Comparison of ENCODE assay signal across 10 mouse cellular contexts in genomic region chr7:16906889-16907559, GRCm38 (mm10). TPM values are rescaled to one million over a fixed set of nuclear protein-coding genes. Genes with fewer than 3 reads are reported as not detected.
DNase-seq lines count a peak whose midpoint lies in the region; ATAC-seq and TF ChIP-seq lines count a peak whose summit lies in the region.
"Had no signal": no experiment of that assay in that cellular context is flagged by ENCODE, and none has a peak within 500 bp of the region (broad histone marks: within the 10 kb centered on the region; RNA-seq: fewer than 3 reads in every experiment).

No protein-coding gene starts in this region.

- no peak overlapping the region for H3K9ac ChIP-seq in heart, embryonic 14.5 days (ENCODE audit: low read length)
- H3K9ac ChIP-seq in lung, embryonic 14.5 days: 0 out of 2 replicates have a peak overlapping the region, but pooled peaks have one; percentile 13
- no peak overlapping the region for H3K9ac ChIP-seq in liver, postnatal 0 days (replicated peaks)

- H3K27me3 ChIP-seq in heart, embryonic 14.5 days (ENCODE audit: control insufficient read depth, insufficient read depth, low read length): peaks cover 36% of the 10 kb centered on the region
- H3K27me3 ChIP-seq in lung, embryonic 14.5 days (ENCODE audit: insufficient read depth, low read length): peaks cover 10% of the 10 kb centered on the region; the same call in 1 of the 2 replicates
- no peaks in the 10 kb centered on the region for H3K27me3 ChIP-seq in liver, postnatal 0 days (ENCODE audit: insufficient read depth, low read length)

- no peak for DNase-seq in heart, postnatal 25 days (ENCODE audit: low spot score)
- no peak for DNase-seq in lung, embryonic 14.5 days
- no peak for DNase-seq in lung, postnatal 25 days (ENCODE audit: low spot score)
- peak; percentile 60 for DNase-seq in MN1 (ENCODE audit: low spot score)
- no peak for DNase-seq in liver, postnatal 0 days
- DNase-seq in layer of hippocampus, adult 9-10 months (ENCODE audit: low spot score): no peak
- no peak for DNase-seq in frontal cortex, postnatal 10 days (ENCODE audit: low spot score in 2 of 2)
- DNase-seq: lung, postnatal 14 days had no signal

- no peak for TF ChIP-seq CTCF in lung, embryonic 14.5 days (IDR thresholded peaks at IDR 0.05; ENCODE audit: low read depth)
- no peak for TF ChIP-seq CTCF in liver, postnatal 0 days (IDR thresholded peaks at IDR 0.05; ENCODE audit: low read depth)

- no peak overlapping the region for H3K4me3 ChIP-seq in heart, embryonic 14.5 days (ENCODE audit: control insufficient read depth in 1 of 2, insufficient read depth in 1 of 2, low read depth in 1 of 2, low read length in 2 of 2)
- H3K4me3 ChIP-seq in lung, embryonic 14.5 days (ENCODE audit: low read depth, low read length): no peak overlapping the region
- H3K4me3 ChIP-seq in liver, postnatal 0 days (ENCODE audit: low read depth, low read length): no peak overlapping the region; the same call in 1 of the 2 replicates

- TF ChIP-seq EP300 in liver, postnatal 0 days (IDR thresholded peaks at IDR 0.05; ENCODE audit: low read depth): no peak

- no peaks in the 10 kb centered on the region for H3K9me3 ChIP-seq in heart, embryonic 14.5 days (ENCODE audit: control insufficient read depth, low read length)
- no peaks in the 10 kb centered on the region for H3K9me3 ChIP-seq in lung, embryonic 14.5 days (ENCODE audit: low read depth, low read length)
- no peaks in the 10 kb centered on the region for H3K9me3 ChIP-seq in liver, postnatal 0 days (ENCODE audit: low read length)

- H3K36me3 ChIP-seq in heart, embryonic 14.5 days (ENCODE audit: control insufficient read depth, insufficient read depth, low read length): no peaks in the 10 kb centered on the region
- no peaks in the 10 kb centered on the region for H3K36me3 ChIP-seq in lung, embryonic 14.5 days (ENCODE audit: insufficient read depth)
- H3K36me3 ChIP-seq in liver, postnatal 0 days (replicated peaks; ENCODE audit: insufficient read depth, low read length): no peaks in the 10 kb centered on the region

- H3K4me2 ChIP-seq in heart, embryonic 14.5 days (ENCODE audit: low read length): peak overlapping the region; percentile 24; the same call in 1 of the 2 replicates
- no peak overlapping the region for H3K4me2 ChIP-seq in lung, embryonic 14.5 days
- H3K4me2 ChIP-seq in liver, postnatal 0 days (ENCODE audit: low read depth, low read length): peak overlapping the region; percentile 58; the same call in 1 of the 2 replicates

- H3K4me1 ChIP-seq in heart, embryonic 14.5 days (ENCODE audit: control insufficient read depth in 2 of 2, insufficient read depth in 2 of 2, low read length in 2 of 2): peaks cover 30 to 49% of the 10 kb centered on the region in 2 experiments
- H3K4me1 ChIP-seq in lung, embryonic 14.5 days (ENCODE audit: insufficient read depth): peaks cover 16% of the 10 kb centered on the region
- H3K4me1 ChIP-seq in liver, postnatal 0 days (ENCODE audit: insufficient read depth): peaks cover 10% of the 10 kb centered on the region; the same call in 1 of the 2 replicates

- H3K27ac ChIP-seq in heart, embryonic 14.5 days (replicated peaks in 1 of 2; ENCODE audit: control insufficient read depth in 1 of 2, insufficient read depth in 1 of 2, low read depth in 2 of 2, low read length in 2 of 2): no peak overlapping the region
- no peak overlapping the region for H3K27ac ChIP-seq in lung, embryonic 14.5 days (ENCODE audit: low read depth)
- H3K27ac ChIP-seq in liver, postnatal 0 days (ENCODE audit: low read depth): no peak overlapping the region

- ATAC-seq in heart, embryonic 14.5 days (ENCODE audit: insufficient number of reproducible peaks, insufficient read depth, low FRiP score, low read depth): no peak
- no peak for ATAC-seq in lung, embryonic 14.5 days (ENCODE audit: insufficient read depth)
- ATAC-seq in liver, postnatal 0 days: no peak
- ATAC-seq: hindbrain, embryonic 16.5 days had no signal

- intact Hi-C loops in heart, postnatal 25 days (cut with DNase I): no loop called here

- 87% methylated on average over 41 of the region's 41 CpGs for WGBS in heart, embryonic 14.5 days
- 88% methylated on average over 41 of the region's 41 CpGs for WGBS in lung, embryonic 14.5 days
- 85% methylated on average over 41 of the region's 41 CpGs for WGBS in liver, postnatal 0 days (ENCODE audit: insufficient replicate concordance)

RNA-seq across cellular contexts. Expression of gene Ptgir, which starts 0.7 kb away (rescaled TPM):
- polyA plus RNA-seq in heart, embryonic 14.5 days (2014; fragmentation: Nextera tagmentation; extraction: Ambion mirVana): 0.38 and 0.57 TPM in 2 replicates
- total RNA-seq in heart, postnatal 25 days (2021): 1 to 10 TPM; 2.1 to 3.1 TPM
- 1.3 and 1.6 TPM in 2 replicates for polyA plus RNA-seq in lung, embryonic 14.5 days (2014; fragmentation: Nextera tagmentation; extraction: Ambion mirVana)
- polyA plus RNA-seq in liver, postnatal 0 days (2015; fragmentation: Nextera tagmentation; extraction: Ambion mirVana): 1.1 and 1.7 TPM in 2 replicates

RNA-seq across cellular contexts. Expression of gene Gng8, which starts 15.4 kb away (rescaled TPM):
- polyA plus RNA-seq in heart, embryonic 14.5 days (2014; fragmentation: Nextera tagmentation; extraction: Ambion mirVana): 4.2 and 6.9 TPM in 2 replicates
- under 1 TPM; 0.45 to 0.86 TPM for total RNA-seq in heart, postnatal 25 days (2021)
- 10.8 and 11.1 TPM in 2 replicates for polyA plus RNA-seq in lung, embryonic 14.5 days (2014; fragmentation: Nextera tagmentation; extraction: Ambion mirVana)
- 0.15 and 0.20 TPM in 2 replicates for polyA plus RNA-seq in liver, postnatal 0 days (2015; fragmentation: Nextera tagmentation; extraction: Ambion mirVana)

RNA-seq across cellular contexts. Expression of gene Calm3, which starts 16.9 kb away (rescaled TPM):
- polyA plus RNA-seq in heart, embryonic 14.5 days (2014; fragmentation: Nextera tagmentation; extraction: Ambion mirVana): 119 and 152 TPM in 2 replicates
- 100 to 1,000 TPM; 196 to 203 TPM for total RNA-seq in heart, postnatal 25 days (2021)
- 139 and 155 TPM in 2 replicates for polyA plus RNA-seq in lung, embryonic 14.5 days (2014; fragmentation: Nextera tagmentation; extraction: Ambion mirVana)
- polyA plus RNA-seq in liver, postnatal 0 days (2015; fragmentation: Nextera tagmentation; extraction: Ambion mirVana): 58.8 and 60.3 TPM in 2 replicates

RNA-seq across cellular contexts. Expression of gene Dact3, which starts 31.9 kb away (rescaled TPM):
- polyA plus RNA-seq in heart, embryonic 14.5 days (2014; fragmentation: Nextera tagmentation; extraction: Ambion mirVana): 13.2 and 13.8 TPM in 2 replicates
- total RNA-seq in heart, postnatal 25 days (2021): 10 to 100 TPM; 15.2 to 17.4 TPM
- polyA plus RNA-seq in lung, embryonic 14.5 days (2014; fragmentation: Nextera tagmentation; extraction: Ambion mirVana): 6.6 and 7.8 TPM in 2 replicates
- 0.09 TPM in 2 replicates for polyA plus RNA-seq in liver, postnatal 0 days (2015; fragmentation: Nextera tagmentation; extraction: Ambion mirVana)

RNA-seq across cellular contexts. Expression of gene Pnmal2, which starts 37.5 kb away (rescaled TPM):
- 2.8 TPM in 2 replicates for polyA plus RNA-seq in heart, embryonic 14.5 days (2014; fragmentation: Nextera tagmentation; extraction: Ambion mirVana)
- 1 to 10 TPM; 3.7 to 4.1 TPM for total RNA-seq in heart, postnatal 25 days (2021)
- polyA plus RNA-seq in lung, embryonic 14.5 days (2014; fragmentation: Nextera tagmentation; extraction: Ambion mirVana): 3.1 and 3.3 TPM in 2 replicates
- polyA plus RNA-seq in liver, postnatal 0 days (2015; fragmentation: Nextera tagmentation; extraction: Ambion mirVana): 0.06 and 0.09 TPM in 2 replicates
